Mouse (Mus musculus) embryonic facial prominence, embryonic 12.5 days (tissue): ENCODE data around the gene Chtop. TPM values are rescaled to one million over a fixed set of nuclear protein-coding genes. Genes with fewer than 3 reads are reported as not detected.
A peak's percentile ranks its signal among the peaks of the same experiment; 100 is the strongest.

Experiments
- ATAC-seq: fragments of 200-750 bp; cut with Nextera tagmentation; 2 replicates; pipeline ENCODE4 v1.8.0; 2017; ENCODE audit not compliant: insufficient number of reproducible peaks, insufficient read depth, low FRiP score, low TSS enrichment
- H3K27ac ChIP-seq: fragments of 300-500 bp; sonication (generic); 2 replicates; pipeline ENCODE4 v1.5.1; 2016; ENCODE audit warnings: mild to moderate bottlenecking
- H3K27me3 ChIP-seq: fragments of 300-500 bp; sonication (generic); 2 replicates; pipeline ENCODE4 v1.6.1; 2016; ENCODE audit warnings: mild to moderate bottlenecking, moderate library complexity
- H3K36me3 ChIP-seq: fragments of 300-500 bp; sonication (generic); 2 replicates; pipeline ENCODE4 v1.6.1; 2016; ENCODE audit warnings: mild to moderate bottlenecking
- H3K4me1 ChIP-seq: fragments of 300-500 bp; sonication (generic); 2 replicates; pipeline ENCODE4 v1.6.1; 2016
- H3K4me2 ChIP-seq: fragments of 300-500 bp; sonication (generic); replicated peaks from 2 replicates; pipeline ENCODE4 v1.6.1; 2016; ENCODE audit warnings: mild to moderate bottlenecking, moderate library complexity
- H3K4me3 ChIP-seq: fragments of 300-500 bp; sonication (generic); 2 replicates; pipeline ENCODE4 v1.5.1; 2016; ENCODE audit warnings: mild to moderate bottlenecking
- H3K9ac ChIP-seq: fragments of 300-500 bp; sonication (generic); 2 replicates; pipeline ENCODE4 v1.6.1; 2016; ENCODE audit warnings: mild to moderate bottlenecking, moderate library complexity
- H3K9me3 ChIP-seq: fragments of 300-500 bp; sonication (generic); 2 replicates; pipeline ENCODE4 v1.6.1; 2016; ENCODE audit warnings: mild to moderate bottlenecking, moderate library complexity
- WGBS: fragments of 180-500 bp; shearing (Covaris S2); methylation state at CpG from one replicate; pipeline ENCODE4 v1.1.7; 2016; 5-methylcytosine and 5-hydroxymethylcytosine counted together
- polyA plus RNA-seq: library from polyadenylated mRNA; unstranded; fragments of >200 nt; fragmentation: Nextera tagmentation; extraction: Ambion mirVana; gene quantifications from 2 replicates; pipeline ENCODE4 v1.2.1, GENCODE M21; 2016

The Chtop gene
- polyA plus RNA-seq, 1 experiment from 2014 or later: 209 TPM

GRCm38 (mm10) chr3:90508287-90508949, 880 bp downstream of the Chtop start:
- Histone ChIP-seq H3K27me3 (peaks cover 7% of the 10 kb centered on the region; the same call in 1 of the 2 replicates), H3K4me3 (peak overlapping the region; percentile 90), H3K9me3 (no peaks in the 10 kb centered on the region), H3K9ac (peak overlapping the region; percentile 97), H3K4me2 (peak overlapping the region; percentile 79), H3K4me1 (peaks cover 10% of the 10 kb centered on the region; the same call in 1 of the 2 replicates), H3K27ac (peak overlapping the region; percentile 91), H3K36me3 (peaks cover 39% of the 10 kb centered on the region)
- WGBS: 6% methylated on average over 20 of the region's 20 CpGs
- no peak for ATAC-seq

DNA sequence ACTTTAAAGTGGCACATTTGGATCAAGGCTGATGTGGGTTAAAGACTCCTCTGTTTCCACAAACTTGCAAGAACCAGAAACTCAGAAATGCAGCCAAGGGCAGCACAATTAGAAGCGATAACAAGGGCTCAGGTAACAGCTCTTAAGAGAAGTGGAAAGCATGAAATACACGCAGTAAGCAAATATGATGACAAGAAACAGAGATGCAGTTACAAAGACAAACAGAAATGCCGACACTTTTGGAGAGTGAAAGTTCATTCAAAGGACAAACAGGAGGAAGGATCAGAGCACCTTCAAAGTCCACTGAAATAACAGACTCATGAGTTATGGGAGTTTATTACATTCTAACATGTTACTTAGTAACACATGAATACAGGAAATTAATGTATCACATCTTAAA, 2.9 kb downstream of the Chtop start:
- no peak overlapping the region for H3K4me3 ChIP-seq
- WGBS: 87% methylated on average over 3 of the region's 3 CpGs

DNA sequence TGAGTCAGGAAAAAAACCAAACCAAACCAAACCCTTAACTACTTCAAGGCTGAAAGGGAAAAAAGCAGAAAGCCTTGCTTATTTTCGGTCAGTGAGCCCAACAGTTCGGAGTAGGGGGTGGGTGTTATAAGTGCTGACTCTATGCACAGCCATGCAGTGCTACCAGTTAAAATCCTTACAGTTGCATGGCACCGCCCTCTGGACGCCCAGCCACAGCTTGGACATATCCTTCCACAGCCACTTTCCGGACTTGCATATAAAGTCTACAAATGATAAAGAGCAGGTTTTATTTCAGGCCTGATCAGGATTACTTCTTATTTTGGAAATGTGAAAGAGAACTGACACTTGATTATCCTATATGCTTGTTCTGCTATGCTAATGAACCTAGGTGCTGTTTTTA, 4.1 kb downstream of the Chtop start:
- Histone ChIP-seq H3K27me3 (no peaks in the 10 kb centered on the region), H3K4me1 (peaks cover 10% of the 10 kb centered on the region; the same call in 1 of the 2 replicates), H3K4me2 (no peak overlapping the region), H3K4me3 (no peak overlapping the region), H3K9me3 (no peaks in the 10 kb centered on the region), H3K27ac (no peak overlapping the region), H3K36me3 (peaks cover 65% of the 10 kb centered on the region), H3K9ac (no peak overlapping the region)
- WGBS: 94% methylated on average over 5 of the region's 5 CpGs
- ATAC-seq: no peak

More for the DNA sequence above, 2.9 kb downstream of the Chtop start:
- Histone ChIP-seq H3K9ac (no peak overlapping the region), H3K27ac (no peak overlapping the region), H3K4me1 (peaks cover 10% of the 10 kb centered on the region; the same call in 1 of the 2 replicates), H3K36me3 (peaks cover 57% of the 10 kb centered on the region), H3K27me3 (no peaks in the 10 kb centered on the region), H3K9me3 (no peaks in the 10 kb centered on the region), H3K4me2 (no peak overlapping the region)
- no peak for ATAC-seq

DNA sequence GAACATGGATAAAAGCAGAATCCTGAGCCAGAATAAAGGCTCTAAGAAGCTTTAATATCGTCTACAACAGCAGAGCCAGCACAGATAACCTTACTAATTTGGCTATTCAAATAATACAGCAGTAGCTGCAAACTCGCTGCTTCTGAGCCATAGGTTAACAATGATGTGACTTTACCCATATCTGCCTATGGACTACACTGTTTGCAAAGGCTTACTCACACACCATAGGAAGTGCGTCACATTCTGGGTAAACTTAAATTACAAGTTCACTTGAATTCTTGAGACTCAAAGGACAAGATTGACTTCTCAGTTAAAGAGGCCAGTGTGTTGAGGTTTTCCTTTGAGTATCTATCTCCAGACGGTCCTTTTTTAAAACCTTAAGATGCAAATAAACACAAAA, 5.9 kb downstream of the Chtop start:
- Histone ChIP-seq H3K36me3 (peaks cover 78% of the 10 kb centered on the region), H3K4me1 (peaks cover 10% of the 10 kb centered on the region; the same call in 1 of the 2 replicates), H3K4me3 (no peak overlapping the region), H3K9me3 (no peaks in the 10 kb centered on the region), H3K4me2 (no peak overlapping the region), H3K9ac (no peak overlapping the region), H3K27ac (no peak overlapping the region), H3K27me3 (no peaks in the 10 kb centered on the region)
- ATAC-seq: no peak
- 86% methylated on average over 4 of the region's 4 CpGs for WGBS

DNA sequence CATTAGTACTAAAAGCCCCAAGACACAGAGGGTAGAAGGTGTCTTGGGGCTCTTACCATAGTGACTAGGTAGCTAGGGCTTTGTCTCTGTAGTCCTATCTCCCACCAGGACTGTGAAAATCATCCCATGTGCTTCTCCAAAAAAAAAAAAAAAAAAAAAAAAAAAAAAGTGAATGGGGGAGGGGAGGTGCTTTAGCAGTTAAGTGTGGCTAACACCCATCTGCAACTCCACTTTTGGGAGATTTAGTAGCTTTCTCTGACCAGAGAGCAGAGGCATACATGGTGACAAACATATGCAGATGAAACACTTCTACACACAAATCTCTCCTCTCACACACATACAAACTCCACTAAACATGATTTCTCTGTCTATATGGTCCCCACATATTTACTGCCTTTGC, 11.7 kb downstream of the Chtop start:
- H3K4me2 ChIP-seq: no peak overlapping the region
- H3K27ac ChIP-seq: no peak overlapping the region
- ATAC-seq: no peak
- no peaks in the 10 kb centered on the region for H3K27me3 ChIP-seq
- H3K36me3 ChIP-seq: peaks cover 59% of the 10 kb centered on the region
- no peaks in the 10 kb centered on the region for H3K9me3 ChIP-seq
- H3K4me1 ChIP-seq: no peaks in the 10 kb centered on the region
- H3K9ac ChIP-seq: no peak overlapping the region
- no peak overlapping the region for H3K4me3 ChIP-seq

DNA sequence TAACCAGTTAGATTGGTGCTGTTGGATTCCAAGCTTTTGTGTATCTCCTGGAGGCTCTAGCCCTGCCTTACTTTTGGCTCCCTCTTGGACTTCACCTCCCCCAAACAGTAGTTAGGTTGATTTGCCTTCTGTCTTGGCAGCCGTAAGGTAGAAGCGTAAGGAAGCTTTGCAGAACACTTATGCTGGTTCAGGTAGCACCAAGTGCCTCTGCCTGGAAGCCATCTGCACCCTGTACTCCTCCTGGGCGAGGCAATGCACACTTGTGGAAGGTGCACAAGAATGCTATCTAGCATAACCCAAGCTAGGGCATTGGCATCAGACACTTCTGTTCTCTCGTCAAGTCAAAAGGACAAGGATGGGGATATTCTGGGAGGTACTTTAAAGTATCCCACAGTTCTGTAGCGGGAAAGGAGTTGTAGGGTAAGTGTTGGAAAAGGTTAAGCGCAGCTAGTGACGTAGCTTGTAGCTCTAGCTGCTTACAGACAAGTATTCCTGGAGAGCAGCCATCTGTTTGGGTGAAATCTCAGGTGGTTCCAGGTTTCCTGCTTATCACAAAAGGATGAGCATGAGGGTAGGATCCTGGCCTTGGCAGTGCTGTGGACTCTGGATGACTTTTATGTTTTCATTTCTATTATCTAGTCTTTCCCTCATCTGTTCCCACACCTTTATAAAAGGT, 13.3 kb downstream of the Chtop start:
- H3K36me3 ChIP-seq: peaks cover 44% of the 10 kb centered on the region
- no peak for ATAC-seq

GRCm38 (mm10) chr3:90493831-90494540, 15.3 kb downstream of the Chtop start:
- Histone ChIP-seq H3K36me3 (peaks cover 33% of the 10 kb centered on the region), H3K4me2 (no peak overlapping the region), H3K27me3 (no peaks in the 10 kb centered on the region), H3K4me1 (peaks cover 5% of the 10 kb centered on the region; the same call in 1 of the 2 replicates), H3K9ac (no peak overlapping the region), H3K27ac (no peak overlapping the region), H3K9me3 (no peaks in the 10 kb centered on the region), H3K4me3 (no peak overlapping the region)
- WGBS: 71% methylated on average over 4 of the region's 4 CpGs
- ATAC-seq: no peak

More for the DNA sequence above, 13.3 kb downstream of the Chtop start:
- Histone ChIP-seq H3K9ac (no peak overlapping the region), H3K27ac (no peak overlapping the region), H3K4me2 (no peak overlapping the region), H3K4me3 (no peak overlapping the region), H3K27me3 (no peaks in the 10 kb centered on the region), H3K4me1 (no peaks in the 10 kb centered on the region), H3K9me3 (no peaks in the 10 kb centered on the region)
- 86% methylated on average over 7 of the region's 7 CpGs for WGBS

- H3K4me3 ChIP-seq: no peak overlapping the region
These were observed 17.9 kb downstream of the Chtop start for GRCm38 (mm10) chr3:90491350-90491749.

DNA sequence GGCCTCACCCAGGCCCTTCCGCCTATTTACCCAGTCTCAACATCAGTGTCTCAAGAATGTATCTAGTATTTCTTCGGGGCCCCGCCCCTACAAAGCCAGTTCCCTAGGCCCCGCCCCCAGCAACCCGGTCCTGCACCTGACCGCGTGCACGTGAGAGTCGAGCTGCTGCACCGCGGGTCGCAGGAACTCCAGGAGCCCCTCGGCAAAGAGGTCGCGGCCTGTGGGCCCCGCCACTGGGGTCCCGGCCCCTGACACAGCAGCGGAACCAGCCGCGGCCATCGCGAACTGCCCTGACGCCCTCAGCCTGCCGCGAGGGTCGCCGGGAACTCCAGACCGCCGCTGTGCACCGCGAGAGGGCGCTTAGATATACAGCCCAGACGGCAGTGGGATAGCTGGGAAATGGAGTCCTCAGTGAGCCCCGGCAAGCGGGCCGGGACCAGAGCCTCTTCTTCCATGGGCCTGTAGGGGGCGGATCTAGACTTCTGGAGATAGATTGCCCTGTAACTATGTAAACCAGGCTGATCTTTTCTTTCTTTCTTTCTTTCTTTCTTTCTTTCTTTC, 18.5 kb downstream of the Chtop start, which contains the start of gene Snapin:
Snapin (minus strand) TSS at position 338 of the 561 bp plus-strand sequence.
- Histone ChIP-seq H3K9me3 (no peaks in the 10 kb centered on the region), H3K4me1 (peaks cover 5% of the 10 kb centered on the region; the same call in 1 of the 2 replicates), H3K27me3 (no peaks in the 10 kb centered on the region), H3K9ac (peak within 1 kb of the TSS; percentile 73), H3K4me2 (peak within 1 kb of the TSS; percentile 55), H3K36me3 (peaks cover 36% of the 10 kb centered on the region), H3K4me3 (peak within 1 kb of the TSS; percentile 71), H3K27ac (peak within 1 kb of the TSS; percentile 67; the same call in 1 of the 2 replicates)
- ATAC-seq: peak; percentile 95
- WGBS: 1% methylated on average over 37 of the region's 37 CpGs

More at GRCm38 (mm10) chr3:90491350-90491749, 17.9 kb downstream of the Chtop start:
- 34% methylated on average over 2 of the region's 2 CpGs for WGBS
- Histone ChIP-seq H3K4me2 (no peak overlapping the region), H3K9me3 (no peaks in the 10 kb centered on the region), H3K9ac (no peak overlapping the region), H3K27me3 (no peaks in the 10 kb centered on the region), H3K36me3 (peaks cover 36% of the 10 kb centered on the region), H3K4me1 (peaks cover 5% of the 10 kb centered on the region; the same call in 1 of the 2 replicates), H3K27ac (no peak overlapping the region)
- no peak for ATAC-seq

DNA sequence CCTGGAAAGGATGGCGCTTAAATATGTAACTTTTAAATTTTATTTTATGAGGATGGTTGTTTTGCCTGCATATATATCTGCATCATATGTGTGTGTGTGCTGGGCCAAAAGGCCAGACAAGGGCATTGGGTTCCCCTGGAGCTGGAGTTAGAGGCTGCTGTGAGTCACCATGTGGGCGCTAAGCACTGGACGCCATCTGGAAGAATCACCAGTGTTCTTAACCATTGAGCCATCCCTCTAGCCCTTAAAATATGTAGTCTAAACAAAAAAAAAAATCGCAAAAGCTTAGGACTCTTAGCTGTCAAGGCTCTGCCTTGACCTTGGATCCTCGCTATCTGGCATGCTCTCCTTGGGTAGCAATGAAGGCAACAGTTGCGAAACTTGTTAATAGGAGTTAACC, 20.7 kb downstream of the Chtop start:
- peaks cover 52% of the 10 kb centered on the region for H3K36me3 ChIP-seq
- WGBS: 86% methylated on average over 6 of the region's 6 CpGs
- H3K4me1 ChIP-seq: peaks cover 5% of the 10 kb centered on the region; the same call in 1 of the 2 replicates
- no peak overlapping the region for H3K4me3 ChIP-seq
- H3K27ac ChIP-seq: no peak overlapping the region
- no peaks in the 10 kb centered on the region for H3K9me3 ChIP-seq
- H3K9ac ChIP-seq: no peak overlapping the region
- no peak for ATAC-seq
- H3K4me2 ChIP-seq: no peak overlapping the region
- H3K27me3 ChIP-seq: no peaks in the 10 kb centered on the region

DNA sequence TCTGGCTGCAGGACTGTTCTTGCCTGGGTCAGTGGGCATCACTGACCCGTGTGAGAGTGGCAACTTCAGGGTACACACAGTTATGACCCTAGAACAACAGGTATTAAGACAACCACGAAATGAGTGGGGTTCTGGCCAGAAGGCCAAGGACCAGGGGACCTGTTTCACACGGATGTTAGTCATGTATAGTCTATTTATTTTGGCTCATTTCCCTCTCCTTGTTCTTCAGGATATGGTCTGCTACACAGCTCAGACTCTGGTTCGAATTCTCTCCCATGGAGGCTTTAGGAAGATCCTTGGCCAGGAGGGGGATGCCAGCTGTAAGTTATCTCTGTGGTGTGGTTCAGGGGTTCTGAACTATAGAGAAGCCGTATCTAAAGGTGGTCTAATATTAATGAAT, 22.3 kb downstream of the Chtop start:
- Histone ChIP-seq H3K36me3 (peaks cover 68% of the 10 kb centered on the region), H3K27me3 (no peaks in the 10 kb centered on the region), H3K4me2 (no peak overlapping the region), H3K9me3 (no peaks in the 10 kb centered on the region), H3K4me1 (peaks cover 5% of the 10 kb centered on the region; the same call in 1 of the 2 replicates), H3K9ac (no peak overlapping the region), H3K4me3 (no peak overlapping the region), H3K27ac (no peak overlapping the region)
- 84% methylated on average over 5 of the region's 5 CpGs for WGBS
- ATAC-seq: no peak
